Comparison of ENCODE assay signal across 8 mouse cellular contexts in the genomic region with DNA sequence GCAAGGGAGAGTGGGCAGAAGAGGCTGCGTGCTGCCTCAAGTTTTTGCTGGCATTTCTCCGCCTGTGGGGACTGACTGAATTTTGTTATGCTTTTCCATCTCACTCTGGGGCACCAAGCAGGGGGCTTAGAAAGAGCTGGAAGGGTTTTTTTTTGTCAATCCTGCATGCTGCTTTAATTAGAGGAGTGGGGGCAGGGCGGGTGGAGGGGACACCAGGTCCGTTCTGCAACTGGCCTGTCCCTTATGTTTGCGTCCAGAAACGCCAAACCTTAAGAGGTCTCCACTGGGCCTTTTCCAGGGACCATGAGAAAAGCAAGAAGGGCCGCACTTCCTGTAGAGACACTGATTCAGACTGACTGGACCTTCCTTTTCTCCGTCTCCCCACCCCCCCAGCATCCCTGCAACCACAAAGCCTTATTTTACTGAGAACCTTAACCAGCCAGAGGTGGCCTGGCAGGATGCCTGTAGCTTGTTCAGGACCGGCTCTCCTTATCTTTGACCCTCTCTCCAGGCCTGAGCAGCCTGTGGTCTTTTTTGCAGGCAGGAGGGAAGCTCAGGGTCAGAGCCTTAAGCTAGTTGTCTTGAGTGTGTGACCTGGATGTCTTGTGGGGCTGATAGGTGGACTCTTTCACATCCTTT. TPM values are rescaled to one million over a fixed set of nuclear protein-coding genes. Genes with fewer than 3 reads are reported as not detected.
A peak's percentile ranks its signal among the peaks of the same experiment; 100 is the strongest.
DNase-seq lines count a peak whose midpoint lies in the region; ATAC-seq lines count a peak whose summit lies in the region.

No protein-coding gene starts in this region.

- H3K36me3 ChIP-seq in liver, embryonic 15.5 days (replicated peaks), result peaks cover 57% of the 10 kb centered on the region

- H3K4me1 ChIP-seq in liver, embryonic 15.5 days (replicated peaks), result peaks cover 60% of the 10 kb centered on the region

- peak; percentile 93 for DNase-seq in heart, adult 11 months
- DNase-seq in heart, postnatal 25 days (ENCODE audit: low spot score), result no peak
- DNase-seq in NIH3T3 (ENCODE audit: low read depth), result peak; percentile 76
- DNase-seq in heart, postnatal 36 days, result peak; percentile 27 to 38
- no peak for DNase-seq in layer of hippocampus, adult 18-20 months (ENCODE audit: low spot score in 2 of 2)
- no peak for DNase-seq in frontal cortex, adult 2 months (ENCODE audit: extremely low spot score in 1 of 2, low spot score in 1 of 2)
- no peak for DNase-seq in right cerebral cortex, postnatal 14 days

- intact Hi-C loops in heart, postnatal 25 days (cut with DNase I), result loop anchor here (5.0 kb wide), 2 partner anchors 154 to 249 kb away; partner anchors contain the start of genes Cyb5rl and Mrpl37
- intact Hi-C loops in heart, postnatal 36 days (cut with DNase I), result loop anchor here (5.0 kb wide), 4 partner anchors 59 to 264 kb away; partner anchors contain the start of genes Cyb5rl, Mrpl37, Tceanc2 and Tmem59

- H3K9me3 ChIP-seq in liver, embryonic 15.5 days (replicated peaks), result no peaks in the 10 kb centered on the region

- H3K9ac ChIP-seq in liver, embryonic 15.5 days, result peak overlapping the region; percentile 5; the same call in 1 of the 2 replicates

- no peak for ATAC-seq in liver, embryonic 15.5 days (ENCODE audit: insufficient read depth)

- no peaks in the 10 kb centered on the region for H3K27me3 ChIP-seq in liver, embryonic 15.5 days

- H3K4me3 ChIP-seq in liver, embryonic 15.5 days (replicated peaks), result peak overlapping the region; percentile 97

- 69% methylated on average over 9 of the region's 9 CpGs for WGBS in liver, embryonic 15.5 days (ENCODE audit: insufficient replicate concordance)

- H3K4me2 ChIP-seq in liver, embryonic 15.5 days, result peak overlapping the region; percentile 94

- 0 out of 2 replicates have a peak overlapping the region, but pooled peaks have one; percentile 10 for H3K27ac ChIP-seq in liver, embryonic 15.5 days (replicated peaks)

RNA-seq across cellular contexts. Expression of gene Ssbp3, which starts 3.0 kb away (rescaled TPM):
- total RNA-seq in heart, postnatal 25 days (2021), result 10 to 100 TPM; 41.6 to 45.0 TPM
- 10 to 100 TPM; 38.7 to 39.4 TPM for total RNA-seq in heart, postnatal 36 days (2021)
- polyA plus RNA-seq in liver, embryonic 15.5 days (2015; fragmentation: Nextera tagmentation; extraction: Ambion mirVana), result 45.7 and 50.5 TPM in 2 replicates
- total RNA-seq in layer of hippocampus, adult 18-20 months (2021), result 100 to 1,000 TPM; 158 to 189 TPM
- 92.7 and 95.6 TPM in 2 replicates for polyA plus RNA-seq in frontal cortex, adult 2 months (2012; rRNA removed)

Comparison
In these comparisons a context has a peak if more than half of its experiments do, and no peak if none do; other contexts are left out.
1. DNase-seq: peak in heart, adult 11 months (single experiment), NIH3T3 (single experiment) and heart, postnatal 36 days (2 of 2); none in heart, postnatal 25 days (single experiment), layer of hippocampus, adult 18-20 months (0 of 2), frontal cortex, adult 2 months (0 of 2) and right cerebral cortex, postnatal 14 days (single experiment).